Mouse (Mus musculus) spleen, adult 12 weeks (tissue): ENCODE measurements around the gene E2f1.

Source experiments
- DNase-seq: peaks from one replicate; pipeline ENCODE4 v3.0.0; 2022; ENCODE audit warnings: low spot score

Gene E2f1

GRCm38 (mm10) chr2:154569836-154570286, at the start of gene E2f1:
E2f1 (minus strand) TSS chr2:154569892.
- peak; percentile 89 for DNase-seq

GRCm38 (mm10) chr2:154617061-154617460, 47.4 kb upstream of the E2f1 start:
- no peak for DNase-seq

- DNase-seq, result no peak
Observed at GRCm38 (mm10) chr2:154615674-154616073, 46.0 kb upstream of the E2f1 start.

GRCm38 (mm10) chr2:154614841-154615576, 45.3 kb upstream of the E2f1 start:
- no peak for DNase-seq

GRCm38 (mm10) chr2:154613118-154614115, 43.7 kb upstream of the E2f1 start, which contains the start of the genes Zfp341 and 4930519P11Rik:
Zfp341 (plus strand) TSS chr2:154613297.
4930519P11Rik (minus strand) TSS chr2:154613437.
- peak; percentile 78 for DNase-seq

GRCm38 (mm10) chr2:154609050-154609767, 39.5 kb upstream of the E2f1 start:
- no peak for DNase-seq

- DNase-seq, result no peak
Observed at GRCm38 (mm10) chr2:154606965-154607364, 37.3 kb upstream of the E2f1 start.

GRCm38 (mm10) chr2:154604156-154604555, 34.5 kb upstream of the E2f1 start:
- DNase-seq, result no peak

GRCm38 (mm10) chr2:154603638-154604153, 34.0 kb upstream of the E2f1 start, which contains the start of gene Pxmp4:
Pxmp4 (minus strand) TSS chr2:154603708.
- peak; percentile 97 for DNase-seq

GRCm38 (mm10) chr2:154603007-154603637, 33.4 kb upstream of the E2f1 start:
- no peak for DNase-seq

- DNase-seq, result no peak
Observed at GRCm38 (mm10) chr2:154601324-154601723, 31.6 kb upstream of the E2f1 start.

- no peak for DNase-seq
Observed at GRCm38 (mm10) chr2:154600586-154600985, 30.9 kb upstream of the E2f1 start.

GRCm38 (mm10) chr2:154597399-154597798, 27.7 kb upstream of the E2f1 start:
- no peak for DNase-seq

GRCm38 (mm10) chr2:154595775-154596174, 26.1 kb upstream of the E2f1 start:
- no peak for DNase-seq

- no peak for DNase-seq
Observed at GRCm38 (mm10) chr2:154593025-154593424, 23.3 kb upstream of the E2f1 start.

GRCm38 (mm10) chr2:154591239-154591638, 21.5 kb upstream of the E2f1 start:
- DNase-seq, result no peak

- DNase-seq, result no peak
Observed at GRCm38 (mm10) chr2:154589051-154589450, 19.4 kb upstream of the E2f1 start.

GRCm38 (mm10) chr2:154586405-154586804, 16.7 kb upstream of the E2f1 start:
- DNase-seq, result peak; percentile 32

- no peak for DNase-seq
Observed at GRCm38 (mm10) chr2:154584931-154585601, 15.4 kb upstream of the E2f1 start.
